7 mouse cellular contexts compared by ENCODE assay signal in the genomic region with DNA sequence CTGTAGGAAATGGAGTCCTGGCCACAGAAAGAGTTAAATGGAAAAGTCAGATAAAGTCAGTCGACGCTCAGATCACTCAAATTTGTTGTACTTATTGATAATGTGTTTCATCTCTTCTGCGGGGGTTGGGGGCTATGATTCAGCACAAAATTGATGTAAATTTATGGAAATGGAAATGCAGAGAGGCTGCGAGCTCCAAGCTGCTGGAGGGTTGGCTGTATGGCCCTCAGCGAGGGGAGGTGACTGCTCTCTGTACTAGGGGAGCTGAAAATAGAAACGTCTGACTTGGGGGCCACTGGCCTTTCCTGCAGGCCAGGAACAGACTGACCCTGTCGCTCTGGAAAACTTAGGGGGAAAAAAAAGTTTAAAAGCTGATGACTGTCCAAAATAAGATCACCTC. TPM values are rescaled to one million over a fixed set of nuclear protein-coding genes. Genes with fewer than 3 reads are reported as not detected.
DNase-seq lines count a peak whose midpoint lies in the region; ATAC-seq and TF ChIP-seq lines count a peak whose summit lies in the region.

No protein-coding gene starts in this region.

- no peak overlapping the region for H3K4me3 ChIP-seq in ES-Bruce4 (ENCODE audit: low read depth, low read length)
- H3K4me3 ChIP-seq in cortical plate, adult 2 months (ENCODE audit: insufficient read depth, low read length): peak overlapping the region; percentile 26
- peak overlapping the region in 1 of 2 experiments; percentile 30; a peak in 2 of 4 replicates for H3K4me3 ChIP-seq in liver, embryonic 14.5 days (ENCODE audit: insufficient read depth in 1 of 2, low read depth in 2 of 2, low read length in 2 of 2)

- peak overlapping the region; percentile 4; the same call in 1 of the 2 replicates for H3K9ac ChIP-seq in ES-Bruce4 (ENCODE audit: low read depth, poor library complexity, severe bottlenecking)
- H3K9ac ChIP-seq in liver, embryonic 14.5 days (replicated peaks): no peak overlapping the region

- H3K27me3 ChIP-seq in ES-Bruce4 (ENCODE audit: control insufficient read depth, insufficient read depth, low read length, poor library complexity, severe bottlenecking): peaks cover 4% of the 10 kb centered on the region
- H3K27me3 ChIP-seq in liver, embryonic 14.5 days (ENCODE audit: control insufficient read depth, insufficient read depth, low read length): no peaks in the 10 kb centered on the region

- no peak overlapping the region for H3K27ac ChIP-seq in ES-Bruce4 (ENCODE audit: insufficient read depth, low read length)
- peak overlapping the region; percentile 26; the same call in 1 of the 2 replicates for H3K27ac ChIP-seq in cortical plate, adult 2 months (ENCODE audit: insufficient read depth, low read length)
- no peak overlapping the region for H3K27ac ChIP-seq in liver, embryonic 14.5 days

- peaks cover 8% of the 10 kb centered on the region for H3K9me3 ChIP-seq in ES-Bruce4 (replicated peaks; ENCODE audit: control insufficient read depth, insufficient read depth, low read length, poor library complexity, severe bottlenecking)
- peaks cover 2% of the 10 kb centered on the region; the same call in 1 of the 2 replicates for H3K9me3 ChIP-seq in liver, embryonic 14.5 days (ENCODE audit: control insufficient read depth, low read length)

- ATAC-seq in liver, embryonic 14.5 days (ENCODE audit: insufficient read depth): no peak

- H3K4me1 ChIP-seq in ES-Bruce4 (ENCODE audit: control insufficient read depth, insufficient read depth, low read length): no peaks in the 10 kb centered on the region
- H3K4me1 ChIP-seq in cortical plate, adult 2 months (ENCODE audit: control insufficient read depth, insufficient read depth, low read length): no peaks in the 10 kb centered on the region; the same call in 1 of the 2 replicates
- no peaks in the 10 kb centered on the region for H3K4me1 ChIP-seq in liver, embryonic 14.5 days (replicated peaks; ENCODE audit: control insufficient read depth in 2 of 2, insufficient read depth in 2 of 2, low read length in 1 of 2)

- no peak for TF ChIP-seq CTCF in ES-Bruce4 (IDR thresholded peaks at IDR 0.05; ENCODE audit: low read depth, low read length)
- TF ChIP-seq CTCF in cortical plate, adult 2 months (IDR thresholded peaks at IDR 0.05; ENCODE audit: extremely low read depth, insufficient read depth, low read length): no peak
- no peak for TF ChIP-seq CTCF in liver, embryonic 14.5 days (IDR thresholded peaks at IDR 0.05; ENCODE audit: low read depth)

- intact Hi-C loops in heart, postnatal 14 days (cut with DNase I): no loop called here

- WGBS in liver, embryonic 14.5 days (ENCODE audit: insufficient replicate concordance): 12% methylated on average over 7 of the region's 7 CpGs

- no peak for TF ChIP-seq EP300 in ES-Bruce4 (IDR thresholded peaks at IDR 0.05; ENCODE audit: insufficient read depth, low read depth, low read length)
- TF ChIP-seq EP300 in liver, embryonic 14.5 days (IDR thresholded peaks at IDR 0.05; ENCODE audit: low read depth): no peak

- H3K4me2 ChIP-seq in liver, embryonic 14.5 days (ENCODE audit: low read depth): peak overlapping the region; percentile 55

- no peaks in the 10 kb centered on the region for H3K36me3 ChIP-seq in ES-Bruce4 (ENCODE audit: control insufficient read depth, insufficient read depth, low read length, poor library complexity, severe bottlenecking)
- no peaks in the 10 kb centered on the region for H3K36me3 ChIP-seq in liver, embryonic 14.5 days (replicated peaks; ENCODE audit: control insufficient read depth, insufficient read depth, low read depth)

- TF ChIP-seq POLR2A in ES-Bruce4 (IDR thresholded peaks at IDR 0.05; ENCODE audit: insufficient read depth, low read length): no peak
- no peak for TF ChIP-seq POLR2A in cortical plate, adult 2 months (IDR thresholded peaks at IDR 0.05; ENCODE audit: extremely low read depth, insufficient read depth, low read length)

- DNase-seq in heart, postnatal 14 days: peak; percentile 5 to 6
- DNase-seq in liver, embryonic 14.5 days (ENCODE audit: low read depth in 3 of 3, low spot score in 3 of 3): no peak
- no peak for DNase-seq in gastrocnemius, adult 8-10 months (ENCODE audit: low spot score in 2 of 2)
- no peak for DNase-seq in thymus, postnatal 25 days
- no peak for DNase-seq in cerebellum, postnatal 25 days

RNA-seq across cellular contexts. Expression of a gene that starts 5.5 kb away (rescaled TPM):
- 0.38 and 0.48 TPM in 2 replicates for polyA plus RNA-seq in ES-Bruce4 (2011; ENCODE audit: insufficient read depth, insufficient read length, low read depth, missing spikeins)
- polyA plus RNA-seq in cortical plate, adult 2 months (2012; rRNA removed): 37.0 and 44.4 TPM in 2 replicates
- 1 to 10 TPM; 5.3 to 6.9 TPM for total RNA-seq in heart, postnatal 14 days (2021)
- polyA plus RNA-seq in liver, embryonic 14.5 days (2012; rRNA removed): 0.31 and 0.33 TPM in 2 replicates
- 0.47 and 0.76 TPM in 2 replicates for polyA plus RNA-seq in liver, embryonic 14.5 days (2014; fragmentation: Nextera tagmentation; extraction: Ambion mirVana)
- total RNA-seq in gastrocnemius, adult 8-10 months (2022): 1 to 10 TPM in 2 of 4 experiments, under 1 TPM in 2; 0.41 to 1.7 (median 1.2) TPM

Comparison
In these comparisons a context has a peak if more than half of its experiments do, and no peak if none do; other contexts are left out.
1. DNase-seq: peak in heart, postnatal 14 days (2 of 2); none in liver, embryonic 14.5 days (0 of 3), gastrocnemius, adult 8-10 months (0 of 2), thymus, postnatal 25 days (single experiment) and cerebellum, postnatal 25 days (0 of 2).
2. RNA of a gene that starts 5.5 kb away (polyA plus RNA-seq): 37.0 to 44.4 TPM in cortical plate, adult 2 months; 0.31 to 0.76 TPM in liver, embryonic 14.5 days and 0.38 to 0.48 TPM in ES-Bruce4; every median in the first group is over 10 times any median in the second.